Mouse (Mus musculus) lung, adult 10 weeks (tissue): ENCODE results near the gene Mfap3l. TPM values are rescaled to one million over a fixed set of nuclear protein-coding genes. Genes with fewer than 3 reads are reported as not detected.

Experiments used
- polyA plus RNA-seq: library from polyadenylated mRNA; stranded (reverse); fragments of 350-450 nt; fragmentation: Illumina TruSeq; extraction: RNeasy Lipid Tissue Mini Kit (QIAGEN cat#74804); gene quantifications from one replicate; pipeline ENCODE4 v1.2.3, GENCODE M21; 2014; ENCODE audit warnings: low read depth, low replicate concordance; ENCODE audit not compliant: insufficient read depth

The Mfap3l gene
- 4.1 TPM for polyA plus RNA-seq

GRCm38 (mm10) chr8:60632250-60632932, at the start of gene Mfap3l:
Mfap3l (plus strand) TSS chr8:60632827.

Other genes with a start within 250 kb of the Mfap3l start
- gene Gm10283, start 129.6 kb upstream of the Mfap3l start, polyA plus RNA-seq: not detected
- gene Aadat, start 126.9 kb upstream of the Mfap3l start, polyA plus RNA-seq: not detected